Mouse (Mus musculus) heart, postnatal 14 days (tissue): ENCODE data around the gene Gpr26. TPM values are rescaled to one million over a fixed set of nuclear protein-coding genes. Genes with fewer than 3 reads are reported as not detected.

Source experiments
- DNase-seq, 2 experiments: peaks; one replicate each; pipeline ENCODE4 v3.0.0; 2021 to 2022
- intact Hi-C: fragments of 180-260 bp; cut with DNase I; formaldehyde crosslinking; loops from one replicate; pipeline ENCODE4 v1.15.1; 2025
- long read RNA-seq, 2 experiments: library from polyadenylated mRNA; stranded (forward); transcript quantifications; one replicate each; pipeline ENCODE4 v2.0.0; 2021
- total RNA-seq, 2 experiments: library from RNA; stranded (reverse); gene quantifications; 2 replicates each; pipeline ENCODE4 v1.2.3; 2021

Gpr26 gene
- not detected for total RNA-seq
- long read RNA-seq, experiment 1 = 0 reads
- long read RNA-seq, experiment 2 = 0 reads

DNA sequence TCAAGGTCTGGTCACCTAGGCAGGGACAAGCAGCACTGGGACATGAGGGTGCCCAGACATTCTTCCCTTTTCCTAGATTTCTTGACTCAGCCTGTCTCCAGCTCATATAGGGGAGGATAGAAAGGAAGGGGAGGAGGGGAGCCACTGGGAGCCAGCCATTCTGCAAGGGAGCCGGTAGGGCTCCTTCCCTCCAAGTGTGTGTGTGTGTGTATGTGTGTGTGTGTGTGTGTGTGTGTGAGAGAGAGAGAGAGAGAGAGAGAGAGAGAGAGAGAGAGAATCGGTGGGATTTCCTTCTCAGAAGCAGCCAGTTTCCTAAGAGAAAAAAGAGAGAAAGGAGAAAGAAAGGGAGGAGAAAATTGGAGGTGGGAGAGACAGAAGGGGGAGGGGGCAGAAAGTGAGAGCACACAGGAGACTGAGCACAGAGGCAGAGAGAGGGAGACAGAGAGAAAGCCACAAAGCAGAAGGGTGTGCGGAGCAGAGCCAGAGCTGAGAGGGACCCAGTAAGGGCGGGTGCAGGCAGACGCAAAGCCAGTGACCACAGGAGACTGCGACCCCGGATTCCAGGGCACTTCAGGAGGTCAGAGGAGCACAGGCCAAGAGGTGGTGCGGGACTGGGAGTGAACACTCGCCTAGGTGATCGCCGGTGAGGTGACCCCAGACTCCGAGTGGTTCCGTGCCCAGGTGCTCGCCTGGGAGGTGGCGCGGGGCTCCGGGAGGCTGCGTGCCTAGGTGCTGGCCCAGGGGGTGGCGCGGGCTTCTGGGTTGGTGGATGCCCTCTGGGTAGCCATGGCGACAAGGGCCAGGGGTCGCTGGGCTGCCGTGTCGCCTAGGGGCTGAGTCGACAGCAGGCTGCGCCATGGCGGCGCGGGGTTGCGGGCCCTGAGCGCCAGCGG lies at the start of gene Gpr26:
Gene Gpr26, plus strand, starts transcription at position 438 of the 893 bp plus-strand sequence.
- intact Hi-C loops = no loop called here
- no peak for DNase-seq

DNA sequence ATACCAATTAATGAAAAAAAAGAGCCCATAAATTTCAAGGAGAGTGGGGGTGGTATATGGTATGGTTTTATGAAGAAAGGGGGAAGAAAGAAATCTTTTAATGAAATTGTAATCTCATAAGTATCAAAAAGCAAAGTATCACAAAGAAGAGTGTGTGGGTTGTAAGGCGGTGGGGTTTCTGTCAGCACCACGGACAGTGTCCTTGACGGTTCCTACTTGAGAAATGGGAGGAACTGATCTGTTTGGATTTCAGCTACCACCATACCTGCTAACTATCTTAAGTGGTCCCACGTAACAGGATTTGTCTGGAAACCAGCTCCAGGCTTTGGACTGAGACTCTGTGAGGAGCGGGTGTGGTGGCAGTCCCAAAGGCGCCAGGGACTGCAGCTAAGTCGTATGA lies 48.9 kb upstream of the Gpr26 start:
- no peak for DNase-seq

DNA sequence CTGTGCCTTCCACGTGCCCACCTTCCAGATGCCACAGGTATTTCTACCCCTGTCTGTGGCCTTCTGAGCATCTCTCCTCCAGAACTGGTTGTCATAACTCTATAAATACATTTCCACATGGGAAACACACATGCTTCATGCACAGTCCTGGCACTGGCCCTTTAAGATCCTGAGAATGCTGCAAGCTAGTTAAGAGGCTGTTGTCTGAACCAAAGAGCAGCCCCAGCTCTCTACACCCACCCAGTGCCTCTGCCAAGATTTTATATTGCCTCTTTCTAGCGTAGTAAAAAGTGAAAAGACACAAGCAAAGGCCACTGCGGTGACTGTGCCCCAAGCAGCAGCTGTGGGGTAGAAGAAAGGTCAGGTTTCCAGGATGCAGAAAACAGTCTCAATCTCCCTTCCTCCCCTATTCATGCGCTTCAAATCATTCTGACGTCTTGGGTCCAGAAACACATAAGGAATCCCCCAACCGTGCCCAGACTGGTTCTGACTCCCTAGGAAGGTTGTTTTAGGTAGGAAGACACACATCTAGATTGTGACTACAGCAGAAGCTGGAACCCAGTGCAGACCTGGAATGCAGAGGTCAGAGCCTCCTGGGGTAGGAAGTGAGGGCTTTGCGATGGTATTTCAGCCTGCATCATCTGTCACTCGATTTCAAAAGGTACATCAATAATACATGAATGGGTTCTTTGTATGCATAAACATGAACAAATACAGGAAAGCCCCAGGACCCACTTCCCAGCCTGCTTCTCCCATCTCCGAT lies 38.8 kb upstream of the Gpr26 start:
- no peak for DNase-seq

More for the DNA sequence above, 48.9 kb upstream of the Gpr26 start:
- intact Hi-C loops = no loop called here

DNA sequence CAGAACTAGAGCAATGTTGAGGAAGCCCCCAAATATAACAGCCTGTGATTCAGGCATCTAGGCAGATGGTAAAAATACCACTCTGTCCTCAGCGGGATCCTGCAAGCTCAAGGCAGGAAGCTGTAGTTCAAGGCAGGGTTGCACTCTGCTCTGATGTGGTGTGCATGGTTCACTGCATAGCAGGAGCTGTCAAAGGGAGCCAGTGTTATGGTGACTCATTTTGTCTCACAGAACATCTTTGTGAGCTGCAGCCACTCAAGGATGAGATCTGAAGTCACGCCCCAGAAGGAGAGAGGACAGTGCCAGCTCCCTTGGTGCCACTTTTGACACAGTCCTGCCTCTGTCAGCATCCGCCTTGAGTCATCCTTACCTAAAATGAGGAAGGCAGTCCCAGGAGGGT lies 28.6 kb upstream of the Gpr26 start:
- intact Hi-C loops = no loop called here

More for the DNA sequence above, 38.8 kb upstream of the Gpr26 start:
- intact Hi-C loops = no loop called here

DNA sequence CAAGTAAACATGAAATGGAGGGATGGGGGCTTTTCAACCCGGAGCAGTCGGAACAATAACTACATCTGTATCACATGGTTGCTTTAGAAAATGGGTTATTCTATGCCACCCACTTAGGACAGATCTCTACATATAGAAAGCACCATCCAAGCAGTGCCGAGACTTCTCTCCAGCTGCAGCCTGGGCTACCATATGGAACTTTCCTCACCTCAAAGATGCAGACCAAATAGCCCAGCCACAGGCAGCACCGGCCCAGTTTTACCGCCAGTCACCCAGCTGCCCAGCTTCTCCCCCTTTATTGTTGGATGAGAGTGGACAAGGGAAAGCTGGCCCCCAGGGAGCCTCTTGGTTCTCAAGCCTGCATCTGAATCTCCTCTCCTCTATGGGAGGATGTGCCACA lies 15.1 kb upstream of the Gpr26 start:
- intact Hi-C loops = no loop called here
- DNase-seq = no peak

More for the DNA sequence above, 28.6 kb upstream of the Gpr26 start:
- no peak for DNase-seq

DNA sequence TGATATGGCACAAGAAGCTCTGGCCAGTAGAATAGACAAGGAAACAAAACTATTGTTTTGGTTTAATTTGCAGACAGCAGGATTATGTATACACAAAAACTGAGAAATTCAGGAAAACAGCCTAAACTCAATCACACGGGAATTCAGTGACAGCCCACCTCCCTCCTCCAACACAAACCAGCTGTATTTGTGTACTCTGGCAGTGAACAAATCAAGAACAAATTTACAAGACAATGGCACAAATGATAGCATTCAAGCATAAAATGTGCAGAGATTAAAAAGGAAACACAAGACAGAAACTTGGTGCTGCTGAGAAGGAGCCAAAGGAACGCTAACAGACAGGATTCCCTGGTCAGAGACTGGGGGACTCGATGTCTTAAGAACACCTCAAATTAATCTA lies 12.9 kb upstream of the Gpr26 start:
- intact Hi-C loops = no loop called here
- DNase-seq = no peak

DNA sequence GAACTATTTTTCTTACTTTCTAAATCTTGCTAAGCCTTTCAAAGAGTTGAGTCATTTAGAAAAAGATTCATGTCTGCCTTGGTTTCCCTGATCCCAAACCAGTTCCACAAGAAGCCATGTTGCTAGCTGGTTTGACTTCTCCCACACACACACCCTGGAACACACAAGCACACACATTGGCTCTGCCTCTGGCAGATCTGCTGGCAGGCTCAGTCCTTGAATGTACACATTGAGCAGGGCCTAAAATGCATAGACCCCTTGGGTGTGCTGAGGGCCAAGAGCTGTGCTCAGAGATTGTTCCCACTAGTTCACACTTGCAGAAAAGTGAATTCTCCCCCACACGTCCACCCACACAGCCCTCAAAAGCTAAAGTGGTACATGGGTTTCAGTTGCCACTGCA lies 7.6 kb upstream of the Gpr26 start:
- no peak for DNase-seq
- intact Hi-C loops = no loop called here

DNA sequence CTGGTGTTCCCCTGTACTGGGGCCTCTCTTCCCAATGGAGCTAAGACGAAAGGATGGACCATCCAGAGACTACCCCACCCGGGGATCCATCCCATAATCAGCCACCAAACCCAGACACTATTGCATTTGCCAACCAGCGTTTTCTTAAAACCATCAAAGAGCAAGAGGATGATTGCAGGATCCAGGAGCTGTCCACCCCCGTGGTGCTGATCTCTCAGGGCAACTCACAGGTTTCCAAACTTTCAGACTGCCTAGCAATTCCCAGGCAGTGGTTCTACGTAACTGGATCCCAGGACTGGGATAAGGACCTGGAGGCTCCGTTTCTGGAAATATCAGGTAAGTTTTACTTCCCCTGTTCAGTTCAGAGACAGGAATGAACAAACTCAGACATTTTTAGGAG lies 5.7 kb upstream of the Gpr26 start:
- intact Hi-C loops = no loop called here
- peak; percentile 46 to 59 for DNase-seq

DNA sequence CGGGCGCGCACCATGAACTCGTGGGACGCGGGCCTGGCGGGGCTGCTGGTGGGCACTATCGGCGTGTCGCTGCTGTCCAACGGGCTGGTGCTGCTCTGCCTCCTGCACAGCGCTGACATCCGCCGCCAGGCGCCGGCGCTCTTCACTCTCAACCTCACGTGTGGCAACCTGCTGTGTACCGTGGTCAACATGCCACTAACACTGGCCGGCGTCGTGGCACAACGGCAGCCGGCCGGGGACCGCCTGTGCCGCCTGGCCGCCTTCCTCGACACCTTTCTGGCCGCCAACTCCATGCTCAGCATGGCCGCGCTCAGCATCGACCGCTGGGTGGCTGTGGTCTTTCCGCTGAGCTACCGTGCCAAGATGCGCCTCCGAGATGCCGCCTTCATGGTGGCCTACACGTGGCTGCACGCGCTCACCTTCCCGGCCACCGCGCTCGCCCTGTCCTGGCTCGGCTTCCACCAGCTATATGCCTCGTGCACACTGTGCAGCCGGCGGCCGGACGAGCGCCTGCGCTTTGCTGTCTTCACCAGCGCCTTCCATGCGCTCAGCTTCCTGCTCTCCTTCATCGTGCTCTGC lies 745 bp downstream of the Gpr26 start:
- intact Hi-C loops = no loop called here
- DNase-seq = no peak

DNA sequence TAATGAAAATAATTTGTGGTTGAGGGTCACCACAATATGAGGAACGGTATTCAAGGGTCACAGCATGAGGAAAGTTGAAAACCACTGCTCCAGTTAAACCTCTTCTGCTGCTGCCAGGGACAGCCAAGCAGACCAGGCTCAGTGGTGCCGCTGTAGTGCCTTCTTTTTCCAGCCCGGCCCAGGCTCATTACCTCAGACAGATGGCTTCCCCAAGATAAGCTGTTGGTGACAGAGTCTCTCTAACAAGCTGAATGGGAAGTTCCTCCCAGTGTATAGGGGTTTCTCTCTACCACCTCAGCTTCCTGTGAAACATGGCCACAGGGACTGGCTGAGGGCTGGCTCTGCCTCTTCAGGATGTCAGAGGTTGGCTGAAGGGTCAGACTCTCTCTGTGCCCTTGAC lies 4.0 kb downstream of the Gpr26 start:
- DNase-seq = no peak

DNA sequence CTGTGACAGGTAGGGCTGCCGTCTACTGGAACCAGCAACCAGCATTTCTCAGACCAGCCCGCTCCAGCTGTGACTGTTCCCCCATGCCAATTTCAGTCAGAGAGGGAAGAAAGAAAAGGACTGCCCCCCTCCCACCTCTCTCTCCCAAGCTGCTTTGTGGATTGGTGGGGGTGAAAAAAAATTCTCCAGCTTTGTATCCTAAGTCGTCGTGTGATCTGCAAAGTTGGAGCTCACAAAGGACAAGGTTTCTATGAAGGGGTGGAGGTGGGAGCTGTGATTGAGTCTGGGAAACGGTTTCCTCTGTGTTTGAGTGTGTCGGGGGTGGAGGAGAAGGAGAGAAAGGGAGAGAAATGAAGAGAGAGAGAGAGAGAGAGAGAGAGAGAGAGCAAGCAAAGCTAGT lies 9.6 kb downstream of the Gpr26 start:
- intact Hi-C loops = no loop called here
- DNase-seq = no peak

More for the DNA sequence above, 4.0 kb downstream of the Gpr26 start:
- intact Hi-C loops = no loop called here

DNA sequence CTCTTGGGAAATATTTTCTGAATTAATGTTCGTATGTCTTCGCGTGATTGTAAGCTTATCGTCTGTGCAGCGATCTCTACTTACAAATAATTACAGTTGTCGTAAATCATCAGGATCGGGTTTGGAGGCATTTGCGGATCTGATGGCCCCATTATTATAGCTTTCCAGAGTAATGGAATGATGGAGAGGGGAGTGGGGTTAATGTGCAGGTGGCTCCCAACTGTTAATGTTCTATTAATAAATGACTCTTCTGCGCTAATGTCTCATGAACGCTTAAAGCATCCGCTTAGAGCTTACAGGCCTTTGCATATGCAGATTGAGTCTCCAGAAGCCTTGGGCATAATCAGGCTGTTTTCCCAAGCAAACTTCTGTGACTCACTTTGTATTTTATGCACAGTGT lies 12.3 kb downstream of the Gpr26 start:
- intact Hi-C loops = no loop called here

DNA sequence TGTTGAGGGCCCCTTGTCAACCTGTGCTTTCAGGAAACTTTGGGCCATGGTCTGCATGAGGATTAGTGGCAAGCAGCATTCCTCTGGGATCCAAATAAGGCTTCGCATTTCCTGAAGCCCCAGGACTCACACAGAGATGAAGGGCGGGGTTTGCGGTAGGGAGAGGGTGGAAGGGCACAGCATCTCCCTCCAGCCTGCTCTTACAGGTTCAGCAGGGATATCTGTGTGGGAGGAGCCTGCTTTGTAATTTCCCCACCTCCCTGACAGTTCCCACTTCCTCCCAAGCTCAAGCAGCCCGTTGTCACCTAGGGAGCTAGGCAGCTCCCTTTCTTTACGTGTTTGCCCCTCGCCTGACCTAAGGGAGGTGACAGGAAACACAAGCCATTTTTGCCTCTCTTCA lies 22.8 kb downstream of the Gpr26 start:
- intact Hi-C loops = no loop called here
- no peak for DNase-seq

More for the DNA sequence above, 12.3 kb downstream of the Gpr26 start:
- no peak for DNase-seq

DNA sequence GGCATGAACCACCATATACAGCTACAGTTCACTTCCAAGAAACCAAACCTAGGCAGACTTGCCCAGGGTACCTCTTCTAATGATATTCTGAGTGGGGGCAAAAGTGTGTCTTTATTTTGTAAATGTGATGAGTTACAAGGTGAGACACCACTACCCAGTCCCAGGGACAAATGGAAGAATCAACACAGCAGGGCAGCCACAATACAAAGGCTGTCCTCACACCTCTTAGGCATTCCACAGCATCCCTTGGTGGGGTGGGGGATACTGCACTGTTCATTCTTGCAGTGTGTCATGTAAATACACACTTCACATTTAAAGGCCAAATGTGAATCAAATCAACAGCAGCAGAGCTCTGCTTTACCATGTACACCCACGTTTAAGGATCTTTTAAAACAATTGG lies 26.0 kb downstream of the Gpr26 start:
- no peak for DNase-seq
- intact Hi-C loops = no loop called here

DNA sequence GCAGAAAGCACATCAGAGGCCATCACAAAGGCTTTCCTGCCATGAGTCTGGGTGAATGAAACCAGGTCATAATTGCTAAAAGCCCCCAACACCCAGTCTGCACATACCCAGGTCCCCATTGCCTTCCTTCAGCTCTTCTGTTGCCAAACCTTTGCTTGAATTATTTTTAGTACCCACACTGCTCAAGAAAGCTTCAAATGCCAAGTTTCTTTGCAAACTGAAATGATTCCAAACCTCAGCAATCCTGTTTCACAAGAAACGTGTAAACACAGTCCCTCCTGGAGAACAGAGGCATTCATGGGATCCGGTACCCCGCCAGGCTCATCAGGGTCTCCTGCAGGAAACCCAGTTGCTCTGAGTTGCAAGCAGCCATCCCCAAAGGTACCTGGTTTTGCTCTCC lies 26.6 kb downstream of the Gpr26 start:
- DNase-seq = no peak
- intact Hi-C loops = no loop called here

DNA sequence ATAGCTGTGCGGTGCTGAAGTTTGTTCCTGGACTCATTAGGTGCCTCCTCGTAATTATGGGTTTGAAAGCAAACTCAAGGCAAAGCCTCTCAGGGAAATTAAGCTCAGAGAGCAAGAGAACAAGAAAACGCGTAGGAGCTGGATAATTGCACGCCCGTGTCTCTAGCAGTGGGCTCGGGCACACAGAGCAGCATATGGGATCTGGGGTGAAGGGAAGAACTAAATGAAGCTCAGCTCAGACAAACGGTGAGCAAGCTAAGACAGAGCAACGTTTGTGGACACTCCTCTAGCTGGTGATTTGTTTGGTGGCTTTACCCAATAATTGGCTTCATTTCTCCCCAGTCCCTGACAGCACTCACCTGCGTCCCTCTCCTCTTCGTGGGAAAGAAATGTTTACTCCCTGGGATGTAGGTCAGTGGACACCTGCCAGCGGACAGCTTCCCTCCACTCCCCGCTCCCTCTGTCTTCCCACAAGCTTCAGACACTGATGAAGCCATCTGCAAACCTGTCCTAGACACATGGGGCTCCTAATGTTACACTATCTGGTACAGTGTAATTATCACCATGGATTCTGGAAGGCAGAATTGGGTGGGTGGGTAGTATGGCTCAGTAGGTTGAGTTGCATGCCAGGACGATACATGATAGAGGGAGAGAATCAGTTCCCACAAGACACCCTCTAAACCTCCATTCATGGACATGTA lies 39.9 kb downstream of the Gpr26 start:
- intact Hi-C loops = no loop called here
- no peak for DNase-seq

DNA sequence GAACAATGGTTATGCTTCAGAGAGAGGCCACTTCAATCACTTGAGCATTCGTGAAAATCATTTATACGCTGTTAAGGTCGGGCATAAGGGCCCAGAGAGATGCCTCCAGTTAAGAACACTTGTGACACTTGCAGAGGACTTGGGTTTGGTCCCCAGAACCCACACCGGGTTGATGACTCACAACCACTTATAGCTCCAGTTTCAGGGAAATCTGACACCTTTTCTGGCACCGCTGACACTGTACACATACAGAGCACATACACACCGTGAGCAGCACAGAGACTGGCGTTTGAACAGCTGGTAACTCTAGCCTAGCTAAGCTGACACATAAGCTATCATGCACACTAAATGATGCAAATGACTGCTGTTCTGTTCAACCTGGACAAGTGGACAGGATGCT lies 42.7 kb downstream of the Gpr26 start:
- intact Hi-C loops = no loop called here
- DNase-seq = no peak

DNA sequence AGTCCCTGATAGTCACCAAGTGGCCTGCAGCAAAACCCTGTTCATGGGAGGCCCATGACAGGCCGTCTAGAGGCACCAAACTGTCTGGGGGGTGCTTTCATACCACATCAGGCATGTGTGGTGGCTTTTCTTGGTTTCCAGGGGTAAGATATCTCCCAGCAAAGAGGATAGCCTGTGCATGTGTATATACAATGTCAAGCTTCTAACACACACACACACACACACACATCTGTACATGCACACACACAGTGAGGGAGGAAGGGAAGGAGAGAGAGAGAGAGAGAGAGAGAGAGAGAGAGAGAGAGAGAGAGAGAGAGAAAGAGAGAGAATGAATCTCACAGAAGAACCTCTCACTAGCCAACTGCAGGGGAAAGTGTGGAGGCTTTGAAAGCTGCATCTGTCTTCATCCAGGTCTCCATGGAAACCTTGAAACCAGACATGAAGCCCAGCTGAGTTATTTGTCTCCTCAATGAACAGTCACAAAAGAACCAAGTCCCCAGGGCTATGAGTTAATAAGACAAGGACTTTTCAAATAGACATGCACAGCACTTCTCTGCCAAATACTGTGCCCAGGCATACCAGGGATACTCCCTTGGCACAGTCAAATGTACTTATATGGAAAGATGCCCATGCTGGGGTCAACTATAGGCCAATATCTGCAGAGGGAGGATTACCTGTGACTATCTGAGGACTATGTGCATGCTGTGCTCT lies 46.9 kb downstream of the Gpr26 start:
- no peak for DNase-seq
- intact Hi-C loops = no loop called here

DNA sequence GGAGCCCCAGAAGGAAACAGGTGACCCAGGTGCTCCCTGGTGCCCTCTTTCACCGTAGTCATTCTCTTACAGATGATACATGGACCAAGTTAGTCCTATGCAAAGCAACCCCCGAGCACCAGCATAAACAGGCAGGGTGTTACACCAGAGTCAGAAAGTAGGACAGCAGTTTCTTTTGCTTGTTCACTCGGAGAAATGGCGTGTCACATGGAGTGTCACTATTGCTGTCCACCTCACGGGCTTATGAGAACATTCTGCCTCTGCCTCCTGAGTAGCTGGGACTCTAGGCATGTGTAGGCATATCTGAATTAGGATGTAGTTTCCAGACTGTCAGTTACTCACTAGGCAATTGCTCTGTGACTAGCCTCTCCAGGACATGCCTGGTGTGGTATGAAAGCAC lies 47.7 kb downstream of the Gpr26 start:
- no peak for DNase-seq
- intact Hi-C loops = no loop called here

DNA sequence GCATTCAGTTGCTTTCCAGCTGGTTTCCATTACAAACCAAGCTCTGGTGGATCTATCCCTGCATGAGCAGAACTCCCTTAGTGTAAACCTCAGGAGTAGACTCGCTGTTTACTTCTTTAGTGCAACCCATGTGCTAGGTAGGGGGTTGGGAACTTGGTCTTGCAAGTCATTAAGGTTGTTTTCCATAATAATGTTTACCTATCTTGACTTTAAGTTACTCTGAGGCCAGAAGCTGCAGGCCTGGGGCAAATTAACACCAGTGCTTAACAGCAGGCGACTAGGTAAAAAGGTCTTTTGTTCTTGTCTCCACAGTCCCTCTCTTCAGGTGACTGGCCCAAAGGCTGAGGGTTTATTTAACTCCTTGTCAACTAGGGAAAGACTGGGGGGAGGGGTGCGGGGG lies 48.9 kb downstream of the Gpr26 start:
- intact Hi-C loops = no loop called here
- no peak for DNase-seq
